Mouse (Mus musculus) megakaryocyte, embryonic 14.5 days (primary cell): ENCODE measurements around the gene Pacrg.

Source experiments
- FLI1 ChIP-seq: IDR thresholded peaks from 2 replicates; pipeline ENCODE4 v1.6.1; 2012; ENCODE audit warnings: low read length, inconsistent platforms, mixed read lengths
- GATA1 ChIP-seq: IDR thresholded peaks from 3 replicates; pipeline ENCODE4 v1.6.1; 2012; ENCODE audit warnings: mixed read lengths, low read length, inconsistent platforms, borderline replicate concordance

DNA sequence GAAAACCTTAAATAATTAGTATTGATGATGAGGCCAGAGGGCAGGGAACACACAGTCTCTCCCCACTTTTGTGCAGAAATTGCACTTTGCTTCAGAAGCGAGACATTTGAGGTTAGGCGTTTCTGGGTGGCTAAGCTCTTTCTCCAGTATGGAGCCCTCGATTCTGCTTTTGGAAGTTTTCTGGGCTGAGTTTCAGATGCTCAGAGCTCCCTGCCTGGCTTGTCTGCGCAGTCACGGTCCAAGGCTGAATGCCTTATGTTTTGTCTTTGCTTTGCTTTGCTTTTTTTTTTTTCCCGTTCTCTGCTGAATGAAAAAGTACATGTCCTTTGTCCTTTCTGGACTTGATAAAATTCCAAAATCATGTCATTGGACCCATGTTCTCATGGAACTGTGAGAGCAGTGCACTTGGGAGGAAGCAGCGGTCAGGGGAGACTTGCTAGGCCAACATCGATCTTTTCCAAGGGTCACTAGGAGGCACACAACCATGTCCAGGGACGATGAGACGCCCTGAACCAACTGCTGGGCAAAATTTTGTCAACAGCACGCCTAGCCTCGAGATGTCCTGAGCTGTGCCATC, 438.0 kb downstream of the Pacrg start:
- TF ChIP-seq GATA1 (no peak), FLI1 (no peak)
